Mouse (Mus musculus) splenic B cell, adult 2 months (primary cell): ENCODE data around the gene Uchl4.
A peak's percentile ranks its signal among the peaks of the same experiment; 100 is the strongest.

Experiments used
- DNase-seq: peaks from one replicate; pipeline ENCODE4 v3.0.0-alpha.2; 2011; ENCODE audit warnings: low read depth, low spot score
- H3K27me3 ChIP-seq: 2 replicates; pipeline ENCODE4 v1.6.1; 2012; ENCODE audit warnings: mild to moderate bottlenecking, low read length, moderate library complexity, mixed read lengths; ENCODE audit not compliant: control insufficient read depth, poor library complexity, insufficient read depth, severe bottlenecking
- H3K36me3 ChIP-seq: 2 replicates; pipeline ENCODE4 v1.6.1; 2012; ENCODE audit warnings: mild to moderate bottlenecking, low read length, moderate library complexity, mixed read lengths; ENCODE audit not compliant: control insufficient read depth, poor library complexity, insufficient read depth, severe bottlenecking

Uchl4 gene

DNA sequence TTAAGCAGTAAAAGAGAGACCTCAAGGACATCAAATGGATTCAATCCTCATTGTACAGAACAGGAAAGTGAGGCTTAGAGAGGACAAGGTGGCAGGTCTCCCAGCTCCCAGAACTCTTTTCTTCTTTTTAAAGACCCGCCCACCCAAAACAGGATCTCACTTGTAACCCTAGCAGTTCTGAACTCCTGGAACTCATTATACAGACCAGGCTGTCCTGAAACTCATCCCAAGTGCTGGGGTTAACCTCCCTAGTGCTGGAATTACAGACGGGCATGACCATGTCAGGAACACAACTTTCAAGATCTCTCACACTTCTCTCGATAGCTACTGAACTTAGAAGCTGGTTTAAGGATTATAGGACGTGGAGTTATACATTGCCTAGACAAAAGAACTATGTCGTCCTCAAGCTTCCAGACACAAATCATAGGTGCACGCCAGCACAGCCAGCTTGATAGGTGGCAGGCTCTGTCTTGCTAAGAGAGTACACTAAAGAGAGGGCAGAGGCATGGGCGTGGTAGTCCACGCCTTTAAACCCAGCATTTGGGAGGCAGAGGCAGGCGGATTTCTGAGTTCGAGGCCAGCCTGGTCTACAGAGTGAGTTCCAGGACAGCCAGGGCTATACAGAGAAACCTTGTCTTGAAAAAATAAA, 15.1 kb upstream of the Uchl4 start:
- no peak for DNase-seq
- H3K36me3 ChIP-seq: no peaks in the 10 kb centered on the region
- no peaks in the 10 kb centered on the region; the same call in 1 of the 2 replicates for H3K27me3 ChIP-seq

DNA sequence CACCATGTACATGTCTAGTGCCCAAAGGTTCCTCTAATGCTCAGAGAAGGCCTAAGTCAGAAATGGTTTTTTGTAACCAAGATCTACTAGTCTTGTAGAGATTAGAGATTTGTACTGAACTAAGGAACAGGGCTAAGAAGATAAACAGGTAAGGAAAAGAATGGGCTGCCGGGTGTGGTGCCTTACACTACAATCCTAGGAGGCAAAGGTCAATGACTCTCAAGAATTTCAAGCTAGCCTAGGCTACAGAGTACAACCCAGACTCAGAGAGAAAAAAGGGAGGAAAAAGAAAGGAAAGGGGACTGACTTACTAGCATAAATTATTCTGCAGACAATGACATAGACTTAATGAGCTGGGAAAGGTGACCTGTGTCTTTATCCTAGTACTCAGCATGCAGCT, 14.4 kb upstream of the Uchl4 start:
- DNase-seq: no peak
- H3K36me3 ChIP-seq: no peaks in the 10 kb centered on the region

DNA sequence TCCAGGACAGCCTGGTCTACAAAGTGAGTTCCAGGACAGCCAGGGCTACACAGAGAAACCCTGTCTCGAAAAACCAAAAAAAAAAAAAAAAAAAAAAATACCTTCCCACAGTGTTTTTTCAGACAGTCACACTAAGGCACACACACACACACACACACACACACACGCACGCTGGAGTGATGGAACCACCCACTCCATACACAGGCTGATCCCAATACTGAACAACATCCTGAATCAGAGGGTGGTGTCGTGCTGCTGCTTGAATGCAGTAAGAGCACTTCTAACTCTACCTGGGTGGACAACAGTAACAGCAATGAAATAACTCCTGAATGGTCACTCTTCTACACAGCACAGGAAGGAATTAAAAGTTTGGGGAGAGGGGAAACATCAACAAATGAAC, 13.5 kb upstream of the Uchl4 start:
- no peak for DNase-seq
- Histone ChIP-seq H3K27me3 (no peaks in the 10 kb centered on the region; the same call in 1 of the 2 replicates), H3K36me3 (no peaks in the 10 kb centered on the region)

More for the DNA sequence above, 14.4 kb upstream of the Uchl4 start:
- no peaks in the 10 kb centered on the region; the same call in 1 of the 2 replicates for H3K27me3 ChIP-seq

DNA sequence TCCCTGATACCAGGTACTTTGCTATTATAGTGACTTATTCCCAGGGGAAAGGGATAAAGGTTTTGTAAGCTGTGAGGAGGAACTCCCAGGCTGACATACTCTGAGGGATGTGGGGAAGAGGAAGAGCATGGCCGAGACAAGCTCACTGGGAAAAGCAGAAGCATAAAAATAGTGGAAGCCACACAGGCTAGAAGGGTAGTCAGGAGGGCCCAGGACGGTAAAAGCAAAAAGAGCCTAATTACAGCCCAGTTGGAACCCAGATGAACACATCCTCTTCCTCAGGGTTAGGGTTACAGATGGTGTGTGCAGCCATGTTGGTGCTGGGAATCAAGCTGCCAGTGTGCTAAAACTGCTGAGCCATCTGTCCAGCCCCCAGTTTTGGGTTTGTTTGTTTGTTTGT, 12.9 kb upstream of the Uchl4 start:
- H3K36me3 ChIP-seq: no peaks in the 10 kb centered on the region
- no peak for DNase-seq
- no peaks in the 10 kb centered on the region; the same call in 1 of the 2 replicates for H3K27me3 ChIP-seq

DNA sequence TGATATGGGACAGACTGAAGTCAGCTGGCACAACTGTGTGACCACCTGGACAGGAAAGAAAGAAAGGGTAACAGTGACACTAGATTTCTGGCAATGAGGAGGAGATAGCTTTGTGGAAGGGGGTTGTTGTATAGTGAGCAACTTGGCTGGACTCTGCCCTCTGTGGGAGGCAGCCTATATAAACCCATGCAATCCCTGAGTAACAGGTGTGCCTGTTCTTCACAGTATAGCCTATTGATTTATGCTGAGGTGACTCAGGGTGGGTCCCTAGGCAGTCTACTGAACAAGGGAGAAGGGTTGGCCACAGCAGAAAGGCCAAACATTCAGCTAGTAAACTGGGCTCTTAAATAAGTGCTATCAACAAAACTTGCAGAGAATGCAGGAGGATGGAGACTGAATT, 9.2 kb upstream of the Uchl4 start:
- no peaks in the 10 kb centered on the region for H3K27me3 ChIP-seq
- no peak for DNase-seq
- no peaks in the 10 kb centered on the region for H3K36me3 ChIP-seq

DNA sequence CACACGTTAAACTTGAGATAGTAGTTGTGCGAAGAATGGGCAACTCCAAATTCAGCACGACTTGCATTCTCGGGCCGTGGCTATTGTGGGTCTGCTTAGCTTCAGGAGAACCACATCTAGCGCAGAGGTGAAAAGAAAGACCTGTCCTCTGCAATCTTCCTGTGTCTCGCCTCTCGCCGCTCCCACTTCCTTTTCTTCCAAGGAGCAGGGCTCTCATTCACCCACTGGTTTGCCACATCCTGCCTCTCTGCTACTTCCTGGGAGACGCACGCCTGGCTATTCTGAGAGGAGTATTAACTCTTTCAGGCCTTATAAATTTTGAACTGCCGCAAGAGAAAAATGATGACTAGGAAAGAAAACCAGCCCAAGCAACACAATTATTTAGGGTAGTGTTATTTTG, 7.3 kb upstream of the Uchl4 start:
- Histone ChIP-seq H3K36me3 (no peaks in the 10 kb centered on the region), H3K27me3 (no peaks in the 10 kb centered on the region)
- DNase-seq: no peak

DNA sequence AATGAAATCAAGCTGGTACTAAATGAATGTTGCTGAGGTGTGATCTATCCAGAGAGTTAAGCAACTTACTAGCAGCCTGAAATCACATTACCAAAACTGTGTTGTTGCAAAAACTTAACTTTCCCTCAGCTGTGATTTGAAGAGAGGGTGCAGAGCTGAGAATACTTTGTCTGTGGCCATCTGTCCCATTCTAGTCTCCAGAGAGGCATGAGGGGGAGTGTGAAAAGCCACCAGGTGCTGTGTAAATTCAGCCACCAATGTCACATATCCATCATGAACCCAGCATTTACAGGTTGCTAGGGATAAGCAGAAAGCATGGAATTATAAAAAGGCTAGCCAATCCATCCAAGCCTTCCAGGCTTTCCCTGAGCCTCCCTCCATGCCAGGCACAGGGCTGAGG, 6.0 kb upstream of the Uchl4 start:
- no peaks in the 10 kb centered on the region for H3K27me3 ChIP-seq

DNA sequence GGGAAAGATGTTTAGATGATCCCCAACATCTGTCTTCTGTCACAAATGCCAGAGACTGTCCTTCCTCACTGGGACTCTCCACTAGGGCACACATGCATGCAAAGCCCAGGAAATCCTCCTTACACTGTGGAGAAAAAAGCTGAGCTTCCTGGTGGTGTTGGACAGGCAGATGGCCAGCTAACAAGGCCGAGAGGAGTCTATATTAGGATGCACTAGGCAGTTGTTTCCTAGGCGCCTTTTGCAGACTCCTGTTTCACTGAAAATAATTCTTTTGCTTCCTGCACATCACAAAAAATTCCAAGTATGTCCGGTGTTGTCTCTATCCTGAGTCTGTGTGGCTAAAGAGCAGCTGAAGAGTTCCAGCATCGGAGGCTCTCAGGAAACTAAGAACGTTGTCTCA, 3.8 kb upstream of the Uchl4 start:
- no peaks in the 10 kb centered on the region for H3K27me3 ChIP-seq

More for the DNA sequence above, 6.0 kb upstream of the Uchl4 start:
- no peak for DNase-seq
- H3K36me3 ChIP-seq: no peaks in the 10 kb centered on the region

DNA sequence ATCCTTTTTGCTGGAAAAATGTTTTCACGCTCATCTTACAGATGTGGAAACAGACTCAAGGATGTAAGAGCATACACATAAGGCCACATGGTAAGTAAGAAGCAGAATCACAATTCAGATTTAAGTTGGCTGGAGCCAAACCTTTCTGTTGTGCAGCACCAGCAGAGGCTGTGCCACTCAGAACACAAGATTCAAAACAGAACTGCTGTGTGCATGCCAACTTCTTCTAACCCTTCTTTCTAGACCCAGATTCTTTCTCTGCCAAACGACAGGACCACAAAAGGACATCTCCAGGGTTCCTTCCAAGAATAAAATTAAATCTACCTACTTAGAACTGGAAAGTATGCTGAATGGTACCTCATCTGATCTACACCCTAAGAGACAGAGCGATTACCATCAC, 3.3 kb upstream of the Uchl4 start:
- no peaks in the 10 kb centered on the region for H3K27me3 ChIP-seq
- DNase-seq: no peak
- no peaks in the 10 kb centered on the region for H3K36me3 ChIP-seq

More for the DNA sequence above, 3.8 kb upstream of the Uchl4 start:
- H3K36me3 ChIP-seq: no peaks in the 10 kb centered on the region
- DNase-seq: no peak

DNA sequence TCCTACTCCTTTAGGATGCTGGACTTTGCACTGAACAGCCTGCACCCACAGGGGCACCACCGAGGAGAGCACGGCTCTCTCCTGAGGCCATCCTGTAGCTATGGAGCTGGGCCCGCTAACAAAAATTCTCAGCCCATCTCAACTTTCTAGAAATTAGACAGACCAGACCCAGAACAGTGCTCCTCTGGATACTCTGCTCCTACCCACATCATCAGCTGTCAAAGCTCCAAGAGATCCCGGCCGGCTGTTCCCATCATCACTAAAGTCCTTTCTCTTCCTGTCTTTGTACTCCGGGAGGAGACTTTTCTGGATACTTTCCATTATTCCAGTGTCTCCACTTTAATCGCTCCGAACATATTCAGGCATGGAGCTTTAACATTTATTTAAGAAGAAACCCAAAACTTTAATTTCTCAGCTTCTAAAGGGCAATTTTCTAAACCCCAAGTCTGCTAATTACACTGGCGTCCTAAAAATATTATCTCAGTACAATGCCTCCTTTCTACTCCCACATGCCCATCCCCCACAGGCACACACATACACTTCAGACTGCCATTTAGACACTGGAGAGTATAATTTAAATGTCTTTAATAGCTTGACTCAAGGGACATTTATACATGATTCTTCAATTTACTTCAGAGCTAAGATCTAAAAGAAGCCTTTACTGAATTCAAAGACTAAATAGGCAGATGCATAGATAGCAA, 2.6 kb upstream of the Uchl4 start:
- no peaks in the 10 kb centered on the region for H3K36me3 ChIP-seq
- no peaks in the 10 kb centered on the region for H3K27me3 ChIP-seq
- DNase-seq: no peak

DNA sequence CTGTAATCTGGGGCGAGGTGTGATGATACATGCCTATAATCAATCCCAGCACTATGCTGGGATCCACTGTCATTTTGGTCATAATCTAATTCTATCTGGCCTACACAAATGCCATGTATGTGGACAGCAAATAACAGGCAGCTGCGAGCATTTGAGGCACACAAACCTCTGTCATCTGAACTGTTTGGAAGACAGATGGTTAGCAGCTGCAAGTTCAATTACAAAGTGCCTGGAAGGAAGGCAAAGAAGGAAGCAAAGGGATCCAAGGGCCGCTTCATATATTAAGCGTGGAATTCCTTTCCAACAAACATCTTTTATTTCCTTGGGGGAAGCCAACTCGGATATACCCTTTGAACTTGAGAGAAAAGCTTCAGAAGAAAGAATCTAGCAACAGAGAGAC, 1.3 kb upstream of the Uchl4 start:
- Histone ChIP-seq H3K27me3 (no peaks in the 10 kb centered on the region), H3K36me3 (no peaks in the 10 kb centered on the region)
- no peak for DNase-seq

DNA sequence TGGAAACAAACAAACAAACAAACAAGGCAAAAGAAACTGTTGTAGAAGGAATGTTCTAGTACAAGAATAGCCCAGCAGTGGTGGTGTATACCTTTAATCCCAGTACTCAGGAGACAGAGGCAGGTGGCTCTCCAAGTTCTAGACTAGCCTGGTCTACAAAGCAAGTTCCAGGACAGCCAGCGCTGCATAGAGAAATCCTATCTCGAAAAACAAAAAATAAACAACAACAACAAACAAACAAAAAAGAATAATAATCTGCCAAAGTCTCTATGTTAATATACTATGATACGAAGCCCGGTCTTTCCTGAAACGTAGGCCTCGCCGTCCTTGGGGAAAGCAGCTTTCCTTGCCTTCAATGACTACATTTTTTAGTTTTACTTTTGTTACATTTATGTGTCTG, 1.1 kb downstream of the Uchl4 start:
- Histone ChIP-seq H3K36me3 (no peaks in the 10 kb centered on the region), H3K27me3 (no peaks in the 10 kb centered on the region)
- DNase-seq: no peak

DNA sequence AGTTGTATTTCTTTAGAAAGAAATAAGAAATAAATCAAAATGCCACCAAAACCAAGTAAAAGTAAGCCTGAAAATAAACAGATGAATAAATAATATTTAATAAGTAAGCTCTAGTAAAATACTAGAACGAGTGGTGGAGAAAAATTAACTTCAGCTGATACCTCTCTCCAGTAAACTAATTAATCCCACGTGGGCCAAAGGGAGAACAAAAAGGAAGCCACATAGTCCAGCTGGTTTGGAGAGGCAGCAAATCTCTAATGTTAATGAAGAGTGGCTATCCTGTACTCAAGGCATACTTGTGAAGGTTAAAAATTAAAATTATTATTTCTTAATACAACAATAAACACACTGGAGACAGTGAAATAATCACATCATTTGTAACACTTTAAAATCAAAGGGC, 5.1 kb downstream of the Uchl4 start:
- H3K27me3 ChIP-seq: no peaks in the 10 kb centered on the region

DNA sequence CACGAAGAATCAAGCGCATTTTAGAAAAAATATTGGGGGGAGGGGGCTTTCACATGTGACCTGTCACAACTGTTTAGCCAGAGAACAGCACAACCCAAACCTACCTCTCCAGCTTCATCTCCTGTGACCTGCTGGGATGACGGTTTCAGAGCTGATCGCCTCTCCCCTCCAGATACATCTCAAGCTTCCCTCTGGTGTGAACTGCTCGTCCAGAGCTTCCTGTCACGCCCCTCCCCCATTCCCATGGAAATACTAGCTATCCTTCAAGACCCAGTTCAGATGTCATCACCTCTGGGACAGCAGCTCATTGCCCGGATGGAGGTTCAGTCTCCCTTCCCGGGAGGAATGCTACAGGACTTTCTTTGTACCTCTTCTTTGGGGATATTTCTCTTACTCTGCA, 5.7 kb downstream of the Uchl4 start:
- Histone ChIP-seq H3K27me3 (no peaks in the 10 kb centered on the region), H3K36me3 (no peaks in the 10 kb centered on the region)
- DNase-seq: no peak

More for the DNA sequence above, 5.1 kb downstream of the Uchl4 start:
- no peaks in the 10 kb centered on the region for H3K36me3 ChIP-seq
- no peak for DNase-seq

DNA sequence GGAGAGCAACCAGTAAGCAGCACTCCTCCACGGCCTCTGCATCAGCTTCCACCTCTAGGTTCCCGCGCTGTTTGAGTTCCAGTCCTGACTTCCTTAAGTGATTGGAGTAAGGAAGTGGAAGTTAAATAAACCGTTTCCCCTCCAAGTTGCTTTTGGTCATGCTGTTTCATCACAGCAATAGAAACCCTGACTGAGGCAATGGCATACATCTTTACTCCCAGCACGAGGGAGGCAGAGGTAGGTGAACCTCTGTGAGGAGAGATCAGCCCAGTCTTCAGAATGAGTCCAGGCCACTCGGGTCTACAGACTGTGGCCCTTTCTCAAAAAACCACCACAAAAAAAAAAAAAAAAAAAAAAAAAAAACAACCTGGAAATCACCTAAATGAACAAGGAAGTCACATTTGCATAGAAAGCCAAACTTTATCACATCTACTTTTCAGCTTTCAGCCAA, 7.4 kb downstream of the Uchl4 start:
- peak; percentile 74 for DNase-seq
- H3K36me3 ChIP-seq: 0 out of 2 replicates have a peak, but pooled peaks cover 2% of the 10 kb centered on the region
- no peaks in the 10 kb centered on the region for H3K27me3 ChIP-seq
